Mouse (Mus musculus): ENCODE measurements around the gene Tagap1. TPM values are rescaled to one million over a fixed set of nuclear protein-coding genes. Genes with fewer than 3 reads are reported as not detected.
"Not testable (repeated sequence)": the region's sequence is repeated elsewhere in the genome, so short reads cannot be mapped to it uniquely, and the experiment has no call there.

Tagap1 gene
- total and polyA plus RNA-seq, 2 experiments from 2014 or later, result 15.7 to 16.3 TPM

GRCm38 (mm10) chr17:6996826-6997225, 35.9 kb upstream of the Tagap1 start:
- ATAC-seq (ENCODE audit: insufficient read depth, low read depth); H3K27ac ChIP-seq (ENCODE audit: low read depth); H3K9me3 ChIP-seq (replicated peaks; ENCODE audit: control insufficient read depth, low read length); H3K4me1 ChIP-seq (ENCODE audit: control insufficient read depth, insufficient read depth); H3K27me3 ChIP-seq (ENCODE audit: control insufficient read depth, insufficient read depth, low read length); H3K9ac ChIP-seq (replicated peaks; ENCODE audit: low read depth, low read length); H3K4me3 ChIP-seq (ENCODE audit: low read depth, low read length); DNase-seq (ENCODE audit: low spot score); H3K36me3 ChIP-seq (replicated peaks; ENCODE audit: control insufficient read depth, insufficient read depth, low read length); H3K4me2 ChIP-seq (ENCODE audit: low read depth, low read length): not testable (repeated sequence)
- 81% methylated on average over 8 of the region's 8 CpGs for WGBS

GRCm38 (mm10) chr17:6995504-6995903, 34.5 kb upstream of the Tagap1 start:
- ATAC-seq (ENCODE audit: insufficient read depth, low read depth); H3K9me3 ChIP-seq (replicated peaks; ENCODE audit: control insufficient read depth, low read length); H3K4me2 ChIP-seq (ENCODE audit: low read depth, low read length); H3K4me1 ChIP-seq (ENCODE audit: control insufficient read depth, insufficient read depth); H3K36me3 ChIP-seq (replicated peaks; ENCODE audit: control insufficient read depth, insufficient read depth, low read length); H3K27me3 ChIP-seq (ENCODE audit: control insufficient read depth, insufficient read depth, low read length); H3K9ac ChIP-seq (replicated peaks; ENCODE audit: low read depth, low read length); DNase-seq (ENCODE audit: low spot score); H3K27ac ChIP-seq (ENCODE audit: low read depth); H3K4me3 ChIP-seq (ENCODE audit: low read depth, low read length): not testable (repeated sequence)
- no CpG with 5 or more reads among the region's 6 CpGs for WGBS

- H3K4me2 ChIP-seq (ENCODE audit: low read depth, low read length); H3K4me3 ChIP-seq (ENCODE audit: low read depth, low read length); H3K9ac ChIP-seq (replicated peaks; ENCODE audit: low read depth, low read length); H3K27ac ChIP-seq (ENCODE audit: low read depth); ATAC-seq (ENCODE audit: insufficient read depth, low read depth); H3K36me3 ChIP-seq (replicated peaks; ENCODE audit: control insufficient read depth, insufficient read depth, low read length); H3K9me3 ChIP-seq (replicated peaks; ENCODE audit: control insufficient read depth, low read length); H3K4me1 ChIP-seq (ENCODE audit: control insufficient read depth, insufficient read depth); H3K27me3 ChIP-seq (ENCODE audit: control insufficient read depth, insufficient read depth, low read length); DNase-seq (ENCODE audit: low spot score): not testable (repeated sequence)
- WGBS, result 88% methylated on average over 1 of the region's 1 CpGs
Observed at GRCm38 (mm10) chr17:6986118-6986517, 25.2 kb upstream of the Tagap1 start.

- H3K36me3 ChIP-seq (replicated peaks; ENCODE audit: control insufficient read depth, insufficient read depth, low read length); H3K4me3 ChIP-seq (ENCODE audit: low read depth, low read length); H3K9ac ChIP-seq (replicated peaks; ENCODE audit: low read depth, low read length); ATAC-seq (ENCODE audit: insufficient read depth, low read depth); H3K27ac ChIP-seq (ENCODE audit: low read depth); DNase-seq (ENCODE audit: low spot score); H3K27me3 ChIP-seq (ENCODE audit: control insufficient read depth, insufficient read depth, low read length); H3K4me1 ChIP-seq (ENCODE audit: control insufficient read depth, insufficient read depth); H3K9me3 ChIP-seq (replicated peaks; ENCODE audit: control insufficient read depth, low read length); H3K4me2 ChIP-seq (ENCODE audit: low read depth, low read length): not testable (repeated sequence)
- 95% methylated on average over 5 of the region's 8 CpGs for WGBS
Observed at GRCm38 (mm10) chr17:6980144-6980543, 19.2 kb upstream of the Tagap1 start.

- WGBS, result 16% methylated on average over 4 of the region's 5 CpGs
- Histone ChIP-seq H3K4me2 (ENCODE audit: low read depth, low read length) (peak overlapping the region; percentile 62), H3K9ac (replicated peaks; ENCODE audit: low read depth, low read length) (peak overlapping the region; percentile 61), H3K27ac (ENCODE audit: low read depth) (peak overlapping the region; percentile 72), H3K4me3 (ENCODE audit: low read depth, low read length) (peak overlapping the region; percentile 60)
- DNase-seq (ENCODE audit: low spot score); H3K9me3 ChIP-seq (replicated peaks; ENCODE audit: control insufficient read depth, low read length); H3K36me3 ChIP-seq (replicated peaks; ENCODE audit: control insufficient read depth, insufficient read depth, low read length); ATAC-seq (ENCODE audit: insufficient read depth, low read depth); H3K27me3 ChIP-seq (ENCODE audit: control insufficient read depth, insufficient read depth, low read length); H3K4me1 ChIP-seq (ENCODE audit: control insufficient read depth, insufficient read depth): not testable (repeated sequence)
Observed at GRCm38 (mm10) chr17:6979380-6979779, 18.4 kb upstream of the Tagap1 start.

- Histone ChIP-seq H3K4me3 (ENCODE audit: low read depth, low read length) (peak within 1 kb of the TSS; percentile 60), H3K27ac (ENCODE audit: low read depth) (peak within 1 kb of the TSS; percentile 72), H3K9ac (replicated peaks; ENCODE audit: low read depth, low read length) (peak within 1 kb of the TSS; percentile 61), H3K4me2 (ENCODE audit: low read depth, low read length) (peak within 1 kb of the TSS; percentile 62)
- not testable (repeated sequence) for DNase-seq (ENCODE audit: low spot score); H3K36me3 ChIP-seq (replicated peaks; ENCODE audit: control insufficient read depth, insufficient read depth, low read length); H3K9me3 ChIP-seq (replicated peaks; ENCODE audit: control insufficient read depth, low read length); H3K27me3 ChIP-seq (ENCODE audit: control insufficient read depth, insufficient read depth, low read length); H3K4me1 ChIP-seq (ENCODE audit: control insufficient read depth, insufficient read depth)
- peak; percentile 98 for ATAC-seq (ENCODE audit: insufficient read depth, low read depth)
- WGBS, result under 1% methylated on average over 34 of the region's 68 CpGs
Observed at GRCm38 (mm10) chr17:6978287-6979248, 17.6 kb upstream of the Tagap1 start, which contains the start of gene Gm49721. Gene Gm49721 (plus strand): TSS chr17:6978904.

- not testable (repeated sequence) for ATAC-seq (ENCODE audit: insufficient read depth, low read depth); H3K9me3 ChIP-seq (replicated peaks; ENCODE audit: control insufficient read depth, low read length); H3K27me3 ChIP-seq (ENCODE audit: control insufficient read depth, insufficient read depth, low read length); H3K4me1 ChIP-seq (ENCODE audit: control insufficient read depth, insufficient read depth); H3K36me3 ChIP-seq (replicated peaks; ENCODE audit: control insufficient read depth, insufficient read depth, low read length); H3K27ac ChIP-seq (ENCODE audit: low read depth); DNase-seq (ENCODE audit: low spot score); H3K4me3 ChIP-seq (ENCODE audit: low read depth, low read length); H3K9ac ChIP-seq (replicated peaks; ENCODE audit: low read depth, low read length); H3K4me2 ChIP-seq (ENCODE audit: low read depth, low read length)
- 49% methylated on average over 3 of the region's 3 CpGs for WGBS
Observed at GRCm38 (mm10) chr17:6974985-6975384, 14.0 kb upstream of the Tagap1 start.

GRCm38 (mm10) chr17:6972836-6973396, 12.0 kb upstream of the Tagap1 start:
- not testable (repeated sequence) for H3K9ac ChIP-seq (replicated peaks; ENCODE audit: low read depth, low read length); ATAC-seq (ENCODE audit: insufficient read depth, low read depth); H3K27me3 ChIP-seq (ENCODE audit: control insufficient read depth, insufficient read depth, low read length); H3K4me3 ChIP-seq (ENCODE audit: low read depth, low read length); H3K27ac ChIP-seq (ENCODE audit: low read depth); H3K4me2 ChIP-seq (ENCODE audit: low read depth, low read length); H3K36me3 ChIP-seq (replicated peaks; ENCODE audit: control insufficient read depth, insufficient read depth, low read length); DNase-seq (ENCODE audit: low spot score); H3K4me1 ChIP-seq (ENCODE audit: control insufficient read depth, insufficient read depth); H3K9me3 ChIP-seq (replicated peaks; ENCODE audit: control insufficient read depth, low read length)
- WGBS, result 65% methylated on average over 4 of the region's 4 CpGs
